Mouse (Mus musculus): ENCODE results near the gene Platr25. TPM values are rescaled to one million over a fixed set of nuclear protein-coding genes. Genes with fewer than 3 reads are reported as not detected.

Platr25 gene
- total RNA-seq, 2 experiments from 2014 or later: 8.0 to 10.3 TPM

Other genes with a start within 250 kb of the Platr25 start
- gene Zfp935, start 202.2 kb downstream of the Platr25 start, total RNA-seq (2015; ENCODE audit: low replicate concordance): 4.3 TPM in 1 of 2 replicates, not detected in the other
- gene Zfp935, start 202.2 kb downstream of the Platr25 start, total RNA-seq (2017; ENCODE audit: low replicate concordance): 3.5 TPM in 1 of 2 replicates, not detected in the other
- gene Zfp934, start 189.5 kb downstream of the Platr25 start, total RNA-seq (2015; ENCODE audit: low replicate concordance): 5.0 and 12.2 TPM in 2 replicates
- gene Zfp934, start 189.5 kb downstream of the Platr25 start, total RNA-seq (2017; ENCODE audit: low replicate concordance): 6.8 and 7.0 TPM in 2 replicates
- 1.8 and 4.2 TPM in 2 replicates for gene 6720489N17Rik, start 136.5 kb downstream of the Platr25 start, total RNA-seq (2015; ENCODE audit: low replicate concordance)
- gene 6720489N17Rik, start 136.5 kb downstream of the Platr25 start, total RNA-seq (2017; ENCODE audit: low replicate concordance): 4.9 and 33.1 TPM in 2 replicates
- 0.72 and 1.3 TPM in 2 replicates for gene Gm5141, start 25.1 kb upstream of the Platr25 start, total RNA-seq (2015; ENCODE audit: low replicate concordance)
- gene Gm5141, start 25.1 kb upstream of the Platr25 start, total RNA-seq (2017; ENCODE audit: low replicate concordance): 0.77 TPM in 1 of 2 replicates, not detected in the other
- gene Fbp2, start 97.7 kb upstream of the Platr25 start, total RNA-seq (2015; ENCODE audit: low replicate concordance): not detected in 2 replicates
- gene Fbp2, start 97.7 kb upstream of the Platr25 start, total RNA-seq (2017; ENCODE audit: low replicate concordance): not detected in 2 replicates
- 1.4 and 5.9 TPM in 2 replicates for gene Fbp1, start 127.6 kb upstream of the Platr25 start, total RNA-seq (2015; ENCODE audit: low replicate concordance)
- 4.0 TPM in 1 of 2 replicates, not detected in the other for gene Fbp1, start 127.6 kb upstream of the Platr25 start, total RNA-seq (2017; ENCODE audit: low replicate concordance)
- 5.9 and 11.9 TPM in 2 replicates for gene 2010111I01Rik, start 204.2 kb upstream of the Platr25 start, total RNA-seq (2015; ENCODE audit: low replicate concordance)
- gene 2010111I01Rik, start 204.2 kb upstream of the Platr25 start, total RNA-seq (2017; ENCODE audit: low replicate concordance): 19.9 and 28.4 TPM in 2 replicates